Mouse (Mus musculus) frontal cortex, adult (tissue): ENCODE data around the gene A930009A15Rik.

Experiments
- ATAC-seq: cut with Nextera tagmentation; 2 replicates; pipeline ENCODE4 v1.9.2; 2017; ENCODE audit warnings: mild to moderate bottlenecking, moderate library complexity, mixed read lengths; ENCODE audit not compliant: low TSS enrichment

The A930009A15Rik gene

GRCm38 (mm10) chr10:115579494-115579893 lies 9.7 kb downstream of the A930009A15Rik start:
- ATAC-seq, result no peak

DNA sequence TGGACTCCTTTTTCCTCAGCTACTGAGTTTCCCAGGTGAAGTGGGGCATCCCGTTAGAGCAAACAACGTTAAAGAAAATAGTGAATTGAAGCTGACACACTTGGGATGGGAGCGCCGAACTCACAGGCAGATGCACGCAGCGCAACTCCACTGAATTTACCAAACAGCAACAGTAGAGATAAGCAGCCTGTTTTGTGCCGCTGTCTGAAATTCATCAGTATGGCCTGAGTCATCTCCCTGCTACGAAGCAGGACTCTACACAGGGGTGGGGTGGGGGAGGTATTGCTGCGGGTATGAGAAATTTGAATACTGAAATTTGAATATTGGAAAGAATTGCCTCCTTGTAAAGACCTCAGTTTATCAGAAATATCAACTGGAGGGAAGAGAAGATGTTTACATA lies 12.2 kb downstream of the A930009A15Rik start:
- ATAC-seq, result no peak

DNA sequence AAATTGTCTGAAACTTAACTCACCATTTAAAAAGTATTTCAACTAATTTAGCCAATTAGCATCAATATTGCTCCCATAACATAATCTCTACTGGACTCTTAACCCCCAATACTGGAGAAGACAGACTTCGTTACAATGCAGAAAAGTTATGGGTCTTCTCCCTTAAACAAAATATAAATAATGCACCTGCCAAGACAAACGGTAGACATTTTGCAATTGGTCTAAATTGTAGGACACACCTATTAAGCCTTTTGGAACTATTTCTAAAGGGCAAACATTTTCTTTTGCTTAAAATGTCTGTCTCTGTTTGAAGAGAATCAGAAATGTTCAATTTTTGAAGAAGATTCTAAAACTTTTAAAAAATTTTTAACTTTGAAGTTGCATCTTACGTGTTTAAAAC lies 13.3 kb downstream of the A930009A15Rik start:
- no peak for ATAC-seq

DNA sequence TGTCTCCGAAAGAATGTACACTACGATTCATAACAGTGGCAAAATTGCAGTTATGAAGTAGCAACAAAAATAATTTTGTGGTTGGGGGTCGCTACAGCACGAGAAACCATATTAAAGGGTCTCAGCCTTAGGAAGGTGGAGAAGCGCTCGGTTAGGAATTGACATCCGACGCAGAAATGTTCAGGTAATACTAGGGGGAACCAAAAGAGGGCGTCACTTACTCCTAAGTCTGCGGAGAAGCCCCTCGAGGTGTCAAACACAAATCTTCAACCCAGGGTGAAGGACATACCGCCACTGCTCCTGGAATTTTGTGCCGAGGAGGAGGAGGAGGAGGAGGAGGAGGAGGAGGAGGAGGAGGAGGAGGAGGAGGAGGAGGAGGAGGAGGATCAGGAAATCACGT lies 14.9 kb downstream of the A930009A15Rik start:
- ATAC-seq, result no peak

DNA sequence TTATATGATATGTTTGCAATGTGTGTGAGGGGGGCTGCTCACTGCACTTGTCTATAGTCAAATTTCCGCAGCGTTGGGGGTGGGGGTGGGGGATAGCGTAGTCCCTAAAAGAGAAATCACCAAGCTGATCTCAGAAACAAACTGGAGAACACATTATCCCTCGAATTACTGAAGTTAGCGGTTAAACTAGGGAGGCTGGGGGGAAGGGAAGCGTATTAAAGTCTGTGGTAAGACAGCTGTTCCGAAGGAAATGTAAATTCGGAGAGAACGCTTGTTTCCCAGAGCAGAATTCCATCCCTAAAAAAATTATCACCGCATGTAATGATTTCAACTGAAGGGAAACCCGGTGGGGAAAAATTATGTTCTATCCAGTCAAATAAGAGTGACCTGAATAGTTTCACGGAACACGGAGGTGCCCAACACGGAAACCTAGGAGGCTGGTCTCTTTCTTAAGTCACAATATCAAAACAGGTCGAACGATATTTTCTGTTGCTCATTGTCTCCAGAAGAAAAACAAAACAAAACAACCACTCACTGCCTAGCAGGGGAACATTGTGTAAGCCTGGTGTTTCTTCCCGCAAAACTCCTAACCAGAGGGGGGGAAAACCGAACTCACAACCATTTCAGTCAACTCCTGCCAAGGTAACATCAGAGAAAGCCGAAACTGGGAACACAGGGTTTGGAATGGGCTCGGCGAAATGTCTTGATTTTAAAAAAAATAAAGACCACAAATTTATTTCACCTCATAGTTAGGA lies 15.9 kb downstream of the A930009A15Rik start:
- ATAC-seq, result no peak

- ATAC-seq, result peak; percentile 64
Observed at GRCm38 (mm10) chr10:115586246-115587231, 16.8 kb downstream of the A930009A15Rik start.

DNA sequence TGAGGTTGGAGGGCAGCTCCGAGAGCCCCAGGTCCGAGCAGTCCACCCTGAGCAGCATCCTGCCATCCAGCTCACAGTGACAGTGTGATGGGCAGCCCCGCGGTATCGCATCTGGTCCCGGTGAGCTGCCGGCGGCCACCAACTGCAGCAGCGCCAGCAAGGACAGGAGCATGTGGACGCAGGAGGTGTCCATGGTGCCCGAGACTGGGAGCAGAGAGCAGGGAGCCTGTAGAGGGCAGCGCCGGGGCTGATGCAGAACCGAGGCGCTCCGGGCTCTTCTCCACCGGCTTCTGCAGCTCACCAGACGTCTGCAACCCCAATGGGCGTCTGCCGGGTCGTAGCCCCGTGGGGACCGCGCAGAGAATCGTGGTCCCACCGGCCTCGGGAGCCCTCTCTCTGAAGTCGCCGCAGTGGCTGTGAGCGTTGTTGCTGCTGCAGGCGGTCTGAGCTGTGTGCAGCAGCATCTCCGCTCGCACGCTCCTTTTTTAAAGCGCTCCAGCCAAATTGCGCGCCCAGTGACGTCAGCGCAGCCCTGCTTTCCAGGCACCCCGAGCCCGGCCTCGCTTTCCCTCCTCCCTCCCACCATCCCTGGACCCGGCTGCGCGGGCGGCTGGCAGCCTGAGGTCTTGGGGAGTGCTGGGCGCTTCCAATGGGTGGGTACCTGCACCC lies 17.6 kb downstream of the A930009A15Rik start, which contains the start of gene Lgr5:
TSS of gene Lgr5 (minus strand) at position 480 of the 669 bp plus-strand sequence.
- ATAC-seq, result peak; percentile 88

DNA sequence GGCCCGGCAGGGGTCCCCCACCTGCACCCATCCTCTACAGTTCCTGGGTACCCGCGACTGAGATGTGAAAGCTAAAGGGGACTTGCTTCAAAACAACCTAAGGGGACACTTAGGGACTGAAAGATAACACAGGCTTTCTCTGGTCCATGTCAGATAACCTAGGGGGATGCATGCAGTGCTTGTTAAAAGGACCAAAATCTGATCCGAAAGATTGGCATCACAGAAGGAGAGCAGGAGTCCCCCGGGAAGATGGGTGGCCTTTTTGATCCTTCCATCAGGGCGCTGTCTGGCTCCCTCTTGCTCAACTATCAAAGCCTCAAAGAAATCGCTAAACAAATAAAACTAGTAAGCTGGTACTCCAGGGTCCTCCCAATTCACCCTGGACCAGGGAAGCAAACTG lies 18.2 kb downstream of the A930009A15Rik start:
- no peak for ATAC-seq

DNA sequence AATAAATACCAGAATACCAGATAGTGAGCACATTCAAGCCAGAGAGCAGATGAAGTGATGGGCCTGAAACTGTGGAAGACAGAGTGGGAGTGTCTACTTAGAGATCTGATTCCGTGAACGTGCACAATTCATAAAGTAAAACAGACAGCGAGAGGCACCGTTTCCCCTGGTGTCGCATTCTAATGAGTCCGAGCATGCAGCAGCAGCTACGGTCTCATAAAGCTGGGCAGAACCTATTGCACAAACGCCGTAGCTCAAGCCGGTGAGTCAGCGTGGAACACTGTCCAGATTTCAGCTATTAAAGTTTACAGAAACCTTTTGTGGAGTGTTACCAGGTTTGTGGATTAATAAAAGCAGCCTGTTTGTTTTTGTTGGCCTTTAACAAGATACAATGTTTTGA lies 23.4 kb downstream of the A930009A15Rik start:
- no peak for ATAC-seq

GRCm38 (mm10) chr10:115593651-115594050 lies 23.9 kb downstream of the A930009A15Rik start:
- ATAC-seq, result no peak

DNA sequence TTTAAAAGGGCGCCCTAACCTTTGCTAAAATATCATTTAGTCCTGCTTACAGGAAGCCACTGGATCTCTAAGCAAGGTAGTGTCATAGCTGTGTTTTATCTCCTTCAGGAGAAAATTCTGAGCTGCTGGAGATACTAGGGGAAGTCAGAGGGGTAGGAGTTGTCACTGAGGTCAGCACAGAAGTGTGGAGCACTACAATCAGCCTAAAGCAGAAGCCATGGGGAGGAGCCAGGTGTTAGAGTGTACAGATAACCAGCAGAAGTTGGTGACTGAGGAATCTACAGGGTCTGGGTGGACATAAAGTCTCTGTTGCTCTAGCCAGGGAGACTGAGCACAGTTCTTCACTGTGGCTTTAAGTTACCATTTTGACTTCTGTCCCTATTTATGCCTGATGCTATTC lies 26.0 kb downstream of the A930009A15Rik start:
- ATAC-seq, result no peak

- peak; percentile 87 for ATAC-seq
Observed at GRCm38 (mm10) chr10:115617456-115618287, 47.9 kb downstream of the A930009A15Rik start.

GRCm38 (mm10) chr10:115618288-115618856 lies 48.6 kb downstream of the A930009A15Rik start:
- no peak for ATAC-seq

GRCm38 (mm10) chr10:115623481-115623880 lies 53.7 kb downstream of the A930009A15Rik start:
- ATAC-seq, result no peak

DNA sequence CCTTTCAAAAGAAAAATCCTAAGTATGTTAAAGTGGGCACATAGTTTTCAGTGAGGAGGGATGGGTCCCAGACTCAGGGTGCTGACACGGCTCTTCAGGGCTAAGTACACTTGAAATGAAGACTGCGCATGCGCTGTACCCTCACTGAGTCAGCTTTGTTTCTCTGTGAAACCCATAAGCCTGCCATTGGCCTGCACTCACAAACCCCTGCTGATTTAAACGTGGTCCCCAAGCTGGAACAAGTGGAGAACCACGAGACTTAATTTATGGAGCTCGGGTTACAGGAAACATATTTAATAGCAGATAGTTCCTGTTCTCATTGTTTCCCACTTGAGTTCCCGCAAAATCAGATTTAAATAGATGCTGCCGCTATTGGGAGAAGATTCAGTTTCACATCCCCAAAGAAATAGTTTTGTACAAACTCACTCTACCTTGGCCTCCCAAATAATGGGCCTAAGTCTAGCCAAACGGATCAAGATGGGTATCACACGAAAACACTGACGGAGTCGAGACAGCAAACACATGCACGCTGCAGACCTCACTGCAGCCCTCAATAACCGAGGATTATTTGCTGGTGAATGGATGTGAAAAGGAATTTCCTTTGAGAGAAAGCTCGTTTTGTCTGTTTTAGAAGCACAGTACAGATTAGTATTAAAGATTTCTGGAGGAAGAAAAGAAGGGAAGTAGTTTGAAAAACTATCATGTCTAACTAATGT lies 54.3 kb downstream of the A930009A15Rik start:
- 0 out of 2 replicates have a peak, but pooled peaks have one; percentile 50 for ATAC-seq

- no peak for ATAC-seq
Observed at GRCm38 (mm10) chr10:115624957-115625356, 55.2 kb downstream of the A930009A15Rik start.

DNA sequence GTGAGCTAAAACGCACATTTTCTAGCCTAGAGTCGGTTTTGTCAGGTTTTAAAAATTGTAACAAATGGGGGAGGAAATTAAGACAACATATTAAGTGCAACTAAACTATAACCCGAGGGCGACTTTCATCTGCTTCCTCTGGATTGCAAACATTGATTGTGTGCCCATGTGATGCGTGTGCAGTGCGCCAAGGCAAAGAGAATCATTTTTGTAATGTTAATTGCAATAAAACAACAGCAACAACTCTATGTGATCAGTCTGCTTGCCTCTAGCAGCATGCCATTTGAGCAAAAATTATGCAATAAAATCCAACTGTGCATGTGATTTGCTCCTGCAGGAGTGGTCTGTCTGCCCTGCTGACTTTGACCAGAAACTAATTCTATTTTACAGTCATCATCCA lies 56.9 kb downstream of the A930009A15Rik start:
- no peak for ATAC-seq
